Comparison of ENCODE assay signal across 8 mouse cellular contexts in genomic region chr3:137340938-137341337, GRCm38 (mm10). TPM values are rescaled to one million over a fixed set of nuclear protein-coding genes. Genes with fewer than 3 reads are reported as not detected.
DNase-seq lines count a peak whose midpoint lies in the region; ATAC-seq lines count a peak whose summit lies in the region.

Emcn (plus strand) TSS chr3:137341067.

- WGBS in embryonic facial prominence, embryonic 12.5 days = 58% methylated on average over 8 of the region's 8 CpGs
- 79% methylated on average over 8 of the region's 8 CpGs for WGBS in limb, embryonic 11.5 days

- H3K4me3 ChIP-seq in embryonic facial prominence, embryonic 12.5 days = no peak within 1 kb of the TSS
- H3K4me3 ChIP-seq in limb, embryonic 11.5 days (ENCODE audit: low read depth, low read length) = no peak within 1 kb of the TSS

- intact Hi-C loops in left cerebral cortex, postnatal 14 days (cut with DNase I) = no loop called here

- H3K27ac ChIP-seq in embryonic facial prominence, embryonic 12.5 days = no peak within 1 kb of the TSS
- no peak within 1 kb of the TSS for H3K27ac ChIP-seq in limb, embryonic 11.5 days (replicated peaks; ENCODE audit: low read depth, low read length)

- no peak for DNase-seq in gastrocnemius, postnatal 10 days
- no peak for DNase-seq in gastrocnemius, adult 8-10 months (ENCODE audit: low spot score in 2 of 2)
- no peak for DNase-seq in limb, embryonic 11.5 days (ENCODE audit: low spot score)
- DNase-seq in layer of hippocampus, postnatal 36 days = no peak
- DNase-seq in left cerebral cortex, postnatal 14 days (ENCODE audit: low spot score in 2 of 2) = no peak
- DNase-seq in frontal cortex, postnatal 10 days (ENCODE audit: low spot score in 2 of 2) = no peak

- H3K9me3 ChIP-seq in embryonic facial prominence, embryonic 12.5 days = no peaks in the 10 kb centered on the region
- H3K9me3 ChIP-seq in limb, embryonic 11.5 days (ENCODE audit: control insufficient read depth, low read length) = no peaks in the 10 kb centered on the region

- H3K36me3 ChIP-seq in embryonic facial prominence, embryonic 12.5 days = no peaks in the 10 kb centered on the region
- no peaks in the 10 kb centered on the region for H3K36me3 ChIP-seq in limb, embryonic 11.5 days (ENCODE audit: control insufficient read depth, insufficient read depth, low read length)

- H3K4me2 ChIP-seq in embryonic facial prominence, embryonic 12.5 days (replicated peaks) = no peak within 1 kb of the TSS
- no peak within 1 kb of the TSS for H3K4me2 ChIP-seq in limb, embryonic 11.5 days (ENCODE audit: low read depth, severe bottlenecking)

- no peak for ATAC-seq in embryonic facial prominence, embryonic 12.5 days (ENCODE audit: insufficient number of reproducible peaks, insufficient read depth, low FRiP score, low TSS enrichment)
- ATAC-seq in hematopoietic stem cell, adult 5-6 weeks (replicated peaks in 1 of 2; ENCODE audit: insufficient read depth in 1 of 2, low FRiP score in 2 of 2, low TSS enrichment in 1 of 2, low read depth in 1 of 2, poor library complexity in 2 of 2, severe bottlenecking in 2 of 2) = peak; percentile 66 to 76
- no peak for ATAC-seq in limb, embryonic 11.5 days (ENCODE audit: insufficient number of reproducible peaks, low FRiP score, low TSS enrichment, low read depth)

- H3K27me3 ChIP-seq in embryonic facial prominence, embryonic 12.5 days = no peaks in the 10 kb centered on the region
- H3K27me3 ChIP-seq in limb, embryonic 11.5 days (ENCODE audit: control insufficient read depth, insufficient read depth, low read length) = no peaks in the 10 kb centered on the region

- no peaks in the 10 kb centered on the region for H3K4me1 ChIP-seq in embryonic facial prominence, embryonic 12.5 days
- no peaks in the 10 kb centered on the region for H3K4me1 ChIP-seq in limb, embryonic 11.5 days (ENCODE audit: control insufficient read depth, insufficient read depth, low read length)

- H3K9ac ChIP-seq in embryonic facial prominence, embryonic 12.5 days = no peak within 1 kb of the TSS
- no peak within 1 kb of the TSS for H3K9ac ChIP-seq in limb, embryonic 11.5 days (ENCODE audit: low read length)

RNA-seq across cellular contexts. Expression of gene Emcn, which starts in this region (rescaled TPM):
- total RNA-seq in gastrocnemius, postnatal 10 days (2021) = 10 to 100 TPM; 24.4 to 29.0 TPM
- 1 to 10 TPM; 6.9 to 9.8 (median 7.8) TPM for total RNA-seq in gastrocnemius, adult 8-10 months (2022)
- 35.2 TPM in 2 replicates for polyA plus RNA-seq in embryonic facial prominence, embryonic 12.5 days (2016; fragmentation: Nextera tagmentation; extraction: Ambion mirVana)
- total RNA-seq in hematopoietic stem cell, adult 5-6 weeks (2017) = 23.0 and 27.6 TPM in 2 replicates
- 27.4 and 28.6 TPM in 2 replicates for polyA plus RNA-seq in limb, embryonic 11.5 days (2014; fragmentation: Nextera tagmentation; extraction: Ambion mirVana)
- 1 to 10 TPM; 5.6 to 7.0 TPM for total RNA-seq in layer of hippocampus, postnatal 36 days (2021)
- total RNA-seq in left cerebral cortex, postnatal 14 days (2021) = 1 to 10 TPM; 7.7 to 9.5 TPM

Comparison
In these comparisons a context has a peak if more than half of its experiments do, and no peak if none do; other contexts are left out.
1. ATAC-seq: peak in hematopoietic stem cell, adult 5-6 weeks (2 of 2); none in embryonic facial prominence, embryonic 12.5 days (single experiment) and limb, embryonic 11.5 days (single experiment).